Mouse (Mus musculus): ENCODE data around the gene Lrrc10. TPM values are rescaled to one million over a fixed set of nuclear protein-coding genes. Genes with fewer than 3 reads are reported as not detected.

Lrrc10 gene
- polyA plus RNA-seq, 1 experiment: not detected

DNA sequence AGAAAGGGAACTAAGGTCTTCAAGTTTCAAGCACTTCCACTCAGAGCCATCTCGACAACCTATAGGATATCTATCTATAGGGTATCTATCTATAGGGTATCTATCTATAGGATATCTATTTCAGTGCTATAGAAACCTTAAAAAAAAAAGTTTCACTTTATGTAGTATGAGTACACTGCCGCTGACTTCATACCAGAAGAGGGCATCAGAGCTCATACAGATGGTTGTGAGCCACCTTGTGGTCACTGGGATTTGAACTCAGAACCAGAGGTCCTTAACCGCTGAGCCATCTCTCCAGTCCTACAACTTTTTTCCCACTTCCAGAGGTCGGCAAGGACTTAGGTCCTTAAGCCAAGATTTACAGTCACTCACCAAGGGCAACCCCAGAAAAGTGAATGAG lies 10.5 kb downstream of the Lrrc10 start:
- peaks cover 96% of the 10 kb centered on the region for H3K36me3 ChIP-seq (ENCODE audit: control insufficient read depth, insufficient read depth, low read length, poor library complexity, severe bottlenecking)

DNA sequence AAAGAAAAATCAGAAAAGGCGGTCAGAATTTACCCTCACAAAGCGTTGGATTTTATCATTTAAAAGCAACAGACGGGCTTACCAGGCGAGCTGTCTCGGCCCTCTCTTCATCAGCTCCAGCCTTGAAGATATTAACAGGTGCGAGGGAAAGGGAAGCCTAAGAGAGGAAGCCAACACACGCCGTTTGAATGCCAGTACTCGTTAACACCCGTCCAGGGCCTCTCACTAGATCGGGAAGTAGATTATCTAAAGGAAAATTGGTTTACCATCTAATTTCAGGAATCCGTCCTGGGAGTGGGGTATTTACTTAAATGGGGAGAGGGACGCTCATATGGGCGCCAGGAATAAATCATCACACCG lies 17.7 kb downstream of the Lrrc10 start:
- H3K36me3 ChIP-seq (ENCODE audit: control insufficient read depth, insufficient read depth, low read length, poor library complexity, severe bottlenecking): peaks cover 45% of the 10 kb centered on the region
- TF ChIP-seq POLR2A (IDR thresholded peaks at IDR 0.05; ENCODE audit: insufficient read depth, low read length): no peak
- TF ChIP-seq EP300 (IDR thresholded peaks at IDR 0.05; ENCODE audit: insufficient read depth, low read depth, low read length): no peak
- no peak for TF ChIP-seq CTCF (IDR thresholded peaks at IDR 0.05; ENCODE audit: low read depth, low read length)
- peak overlapping the region; percentile 97 for H3K9ac ChIP-seq (ENCODE audit: low read depth, poor library complexity, severe bottlenecking)
- peak overlapping the region; percentile 97 for H3K4me3 ChIP-seq (ENCODE audit: low read depth, low read length)
- H3K27me3 ChIP-seq (ENCODE audit: control insufficient read depth, insufficient read depth, low read length, poor library complexity, severe bottlenecking): no peaks in the 10 kb centered on the region
- H3K9me3 ChIP-seq (replicated peaks; ENCODE audit: control insufficient read depth, insufficient read depth, low read length, poor library complexity, severe bottlenecking): no peaks in the 10 kb centered on the region
- no peak overlapping the region for H3K27ac ChIP-seq (ENCODE audit: insufficient read depth, low read length)
- no peaks in the 10 kb centered on the region for H3K4me1 ChIP-seq (ENCODE audit: control insufficient read depth, insufficient read depth, low read length)

More for the DNA sequence above, 10.5 kb downstream of the Lrrc10 start:
- H3K27ac ChIP-seq (ENCODE audit: insufficient read depth, low read length): no peak overlapping the region
- no peak overlapping the region for H3K9ac ChIP-seq (ENCODE audit: low read depth, poor library complexity, severe bottlenecking)
- no peaks in the 10 kb centered on the region for H3K4me1 ChIP-seq (ENCODE audit: control insufficient read depth, insufficient read depth, low read length)
- H3K27me3 ChIP-seq (ENCODE audit: control insufficient read depth, insufficient read depth, low read length, poor library complexity, severe bottlenecking): no peaks in the 10 kb centered on the region
- TF ChIP-seq POLR2A (IDR thresholded peaks at IDR 0.05; ENCODE audit: insufficient read depth, low read length) (no peak), EP300 (IDR thresholded peaks at IDR 0.05; ENCODE audit: insufficient read depth, low read depth, low read length) (no peak), CTCF (IDR thresholded peaks at IDR 0.05; ENCODE audit: low read depth, low read length) (no peak)
- H3K9me3 ChIP-seq (replicated peaks; ENCODE audit: control insufficient read depth, insufficient read depth, low read length, poor library complexity, severe bottlenecking): no peaks in the 10 kb centered on the region
- H3K4me3 ChIP-seq (ENCODE audit: low read depth, low read length): no peak overlapping the region

DNA sequence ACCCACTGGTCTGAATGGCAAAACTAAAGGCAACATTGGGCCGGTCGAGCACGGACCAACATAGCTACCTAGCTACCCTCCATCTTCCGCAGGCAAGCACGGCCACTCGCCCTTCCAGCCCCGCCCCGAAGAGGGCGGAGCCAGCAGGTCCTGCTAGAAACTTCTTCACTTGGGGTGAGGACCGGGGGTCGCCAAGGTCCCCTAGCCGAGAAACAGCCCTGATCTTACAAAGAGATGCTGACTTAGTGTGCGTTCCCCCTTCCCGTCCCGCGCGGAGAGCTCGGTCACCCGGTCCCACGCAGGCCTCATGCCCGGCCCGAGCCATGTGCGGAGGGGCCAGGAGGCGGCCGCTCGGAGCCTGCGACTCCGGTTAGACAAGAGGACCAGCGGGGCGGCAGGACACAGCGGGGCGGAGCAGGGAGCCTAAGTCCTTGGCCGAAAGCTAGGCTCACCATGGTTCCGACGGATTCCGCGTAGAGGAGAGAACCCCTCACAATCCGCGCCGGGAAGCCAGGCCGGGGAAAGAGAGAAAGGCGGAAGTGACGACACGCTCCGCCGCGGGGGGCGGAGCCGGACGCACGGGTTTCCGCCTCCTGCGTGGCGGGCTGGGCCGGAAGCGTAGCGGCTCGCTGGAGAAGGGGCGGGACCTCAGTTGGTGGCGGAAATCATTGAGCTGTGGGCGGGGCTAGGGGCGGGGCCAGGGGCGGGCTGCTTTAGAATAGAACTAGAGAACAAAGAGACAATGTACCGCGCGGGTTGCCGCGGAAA lies 18.3 kb downstream of the Lrrc10 start, which contains the start of gene Cct2:
Gene Cct2 (minus strand): TSS at position 561 of the 768 bp plus-strand sequence.
- Histone ChIP-seq H3K4me3 (ENCODE audit: low read depth, low read length) (peak within 1 kb of the TSS; percentile 97), H3K27me3 (ENCODE audit: control insufficient read depth, insufficient read depth, low read length, poor library complexity, severe bottlenecking) (no peaks in the 10 kb centered on the region), H3K9ac (ENCODE audit: low read depth, poor library complexity, severe bottlenecking) (peak within 1 kb of the TSS; percentile 97), H3K27ac (ENCODE audit: insufficient read depth, low read length) (peak within 1 kb of the TSS; percentile 79), H3K36me3 (ENCODE audit: control insufficient read depth, insufficient read depth, low read length, poor library complexity, severe bottlenecking) (peaks cover 42% of the 10 kb centered on the region), H3K4me1 (ENCODE audit: control insufficient read depth, insufficient read depth, low read length) (no peaks in the 10 kb centered on the region), H3K9me3 (replicated peaks; ENCODE audit: control insufficient read depth, insufficient read depth, low read length, poor library complexity, severe bottlenecking) (no peaks in the 10 kb centered on the region)
- no peak for TF ChIP-seq EP300 (IDR thresholded peaks at IDR 0.05; ENCODE audit: insufficient read depth, low read depth, low read length)
- peak; percentile 57 for TF ChIP-seq POLR2A (IDR thresholded peaks at IDR 0.05; ENCODE audit: insufficient read depth, low read length)

DNA sequence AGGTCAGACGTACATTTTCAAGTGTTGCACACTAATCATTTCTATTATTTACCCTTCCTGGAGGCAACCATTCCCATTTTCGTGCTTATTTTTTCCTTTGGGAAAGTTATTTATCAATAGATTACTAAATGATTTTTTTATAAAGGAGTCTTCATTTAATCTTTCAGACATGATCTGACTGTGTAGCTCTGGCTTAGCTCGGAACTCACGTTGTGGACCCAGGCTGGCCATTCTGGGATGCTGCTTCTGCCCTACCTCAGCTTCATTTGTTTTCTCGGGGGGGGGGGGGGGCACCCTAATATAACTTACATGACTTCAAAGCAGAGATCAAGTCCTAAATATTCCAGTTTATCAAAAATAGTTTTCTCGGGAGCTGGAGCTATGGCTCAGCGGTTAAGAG lies 18.9 kb downstream of the Lrrc10 start:
- H3K9me3 ChIP-seq (replicated peaks; ENCODE audit: control insufficient read depth, insufficient read depth, low read length, poor library complexity, severe bottlenecking): no peaks in the 10 kb centered on the region
- H3K27ac ChIP-seq (ENCODE audit: insufficient read depth, low read length): no peak overlapping the region
- peaks cover 35% of the 10 kb centered on the region for H3K36me3 ChIP-seq (ENCODE audit: control insufficient read depth, insufficient read depth, low read length, poor library complexity, severe bottlenecking)
- no peak for TF ChIP-seq POLR2A (IDR thresholded peaks at IDR 0.05; ENCODE audit: insufficient read depth, low read length)
- H3K9ac ChIP-seq (ENCODE audit: low read depth, poor library complexity, severe bottlenecking): peak overlapping the region; percentile 64; the same call in 1 of the 2 replicates
- no peaks in the 10 kb centered on the region for H3K4me1 ChIP-seq (ENCODE audit: control insufficient read depth, insufficient read depth, low read length)
- no peaks in the 10 kb centered on the region for H3K27me3 ChIP-seq (ENCODE audit: control insufficient read depth, insufficient read depth, low read length, poor library complexity, severe bottlenecking)
- peak overlapping the region; percentile 49 for H3K4me3 ChIP-seq (ENCODE audit: low read depth, low read length)

DNA sequence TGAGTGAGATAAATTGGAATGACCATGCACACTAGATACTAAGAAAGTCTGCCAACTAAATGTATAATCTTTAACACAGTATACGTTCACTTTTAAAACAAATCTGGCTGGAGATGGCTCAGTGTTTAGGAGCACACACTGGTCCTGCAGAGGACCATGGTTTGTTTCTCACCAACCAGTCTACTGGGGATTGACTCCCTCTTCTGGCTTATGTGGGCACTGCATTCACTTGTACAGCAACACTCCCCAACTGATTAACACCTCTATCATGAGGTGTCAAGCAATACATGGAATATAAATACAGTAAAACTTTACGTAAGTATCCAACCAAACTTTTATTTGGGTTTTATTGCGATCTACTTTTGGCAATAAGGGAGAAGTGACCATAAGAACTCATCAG lies 24.0 kb downstream of the Lrrc10 start:
- Histone ChIP-seq H3K9ac (ENCODE audit: low read depth, poor library complexity, severe bottlenecking) (no peak overlapping the region), H3K4me1 (ENCODE audit: control insufficient read depth, insufficient read depth, low read length) (no peaks in the 10 kb centered on the region), H3K9me3 (replicated peaks; ENCODE audit: control insufficient read depth, insufficient read depth, low read length, poor library complexity, severe bottlenecking) (no peaks in the 10 kb centered on the region), H3K27ac (ENCODE audit: insufficient read depth, low read length) (no peak overlapping the region), H3K4me3 (ENCODE audit: low read depth, low read length) (no peak overlapping the region), H3K27me3 (ENCODE audit: control insufficient read depth, insufficient read depth, low read length, poor library complexity, severe bottlenecking) (no peaks in the 10 kb centered on the region), H3K36me3 (ENCODE audit: control insufficient read depth, insufficient read depth, low read length, poor library complexity, severe bottlenecking) (peaks cover 10% of the 10 kb centered on the region; the same call in 1 of the 2 replicates)
- no peak for TF ChIP-seq CTCF (IDR thresholded peaks at IDR 0.05; ENCODE audit: low read depth, low read length)
- TF ChIP-seq POLR2A (IDR thresholded peaks at IDR 0.05; ENCODE audit: insufficient read depth, low read length): no peak
- no peak for TF ChIP-seq EP300 (IDR thresholded peaks at IDR 0.05; ENCODE audit: insufficient read depth, low read depth, low read length)

DNA sequence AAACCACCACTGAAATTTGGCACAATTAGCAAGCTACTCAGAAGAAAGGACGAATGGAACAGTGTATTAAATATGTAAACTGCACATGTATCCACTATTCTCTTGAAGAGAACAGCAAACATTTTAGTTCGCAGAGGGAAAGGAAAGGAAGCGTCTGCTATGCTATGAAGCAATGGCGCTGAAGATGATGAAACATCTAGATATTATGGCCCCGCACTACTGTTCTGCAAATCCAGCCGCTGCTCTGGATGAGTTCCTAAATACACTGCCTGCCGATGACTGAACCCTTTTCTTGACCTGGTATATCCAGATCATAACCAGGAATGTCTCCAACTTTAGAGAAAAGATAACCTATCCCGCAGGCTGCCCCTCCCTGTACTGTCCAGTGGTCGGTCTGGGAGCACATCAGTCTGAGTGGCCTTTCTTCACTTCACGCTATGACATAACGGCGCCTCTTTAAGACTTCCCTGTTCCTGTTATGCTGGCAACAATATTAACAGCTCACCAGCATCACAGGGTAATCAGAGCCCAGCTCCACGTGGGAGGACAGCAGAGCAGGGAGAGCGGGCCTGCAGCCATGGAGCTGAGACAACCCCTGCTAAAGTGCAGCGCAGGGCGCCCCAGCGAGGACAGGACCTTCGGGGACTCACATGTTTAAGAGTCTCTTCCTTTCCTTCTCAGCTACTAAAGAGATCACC lies 27.2 kb downstream of the Lrrc10 start:
- no peak overlapping the region for H3K27ac ChIP-seq (ENCODE audit: insufficient read depth, low read length)
- H3K36me3 ChIP-seq (ENCODE audit: control insufficient read depth, insufficient read depth, low read length, poor library complexity, severe bottlenecking): peaks cover 15% of the 10 kb centered on the region
- H3K4me1 ChIP-seq (ENCODE audit: control insufficient read depth, insufficient read depth, low read length): no peaks in the 10 kb centered on the region
- TF ChIP-seq POLR2A (IDR thresholded peaks at IDR 0.05; ENCODE audit: insufficient read depth, low read length) (no peak), EP300 (IDR thresholded peaks at IDR 0.05; ENCODE audit: insufficient read depth, low read depth, low read length) (no peak), CTCF (IDR thresholded peaks at IDR 0.05; ENCODE audit: low read depth, low read length) (no peak)
- H3K9ac ChIP-seq (ENCODE audit: low read depth, poor library complexity, severe bottlenecking): no peak overlapping the region
- H3K27me3 ChIP-seq (ENCODE audit: control insufficient read depth, insufficient read depth, low read length, poor library complexity, severe bottlenecking): no peaks in the 10 kb centered on the region
- H3K9me3 ChIP-seq (replicated peaks; ENCODE audit: control insufficient read depth, insufficient read depth, low read length, poor library complexity, severe bottlenecking): no peaks in the 10 kb centered on the region
- no peak overlapping the region for H3K4me3 ChIP-seq (ENCODE audit: low read depth, low read length)

Measured in ES-Bruce4 (cell line).